Mouse (Mus musculus) frontal cortex, postnatal 10 days (tissue): ENCODE measurements around the gene Sat2.
A peak's percentile ranks its signal among the peaks of the same experiment; 100 is the strongest.
"Not testable (repeated sequence)": the region's sequence is repeated elsewhere in the genome, so short reads cannot be mapped to it uniquely, and the experiment has no call there.

Source experiments
- DNase-seq, 2 experiments: peaks; one replicate each; pipeline ENCODE4 v3.0.0; 2022; ENCODE audit warnings: low spot score in 2 of 2, mixed read lengths in 1 of 2

Gene Sat2

DNA sequence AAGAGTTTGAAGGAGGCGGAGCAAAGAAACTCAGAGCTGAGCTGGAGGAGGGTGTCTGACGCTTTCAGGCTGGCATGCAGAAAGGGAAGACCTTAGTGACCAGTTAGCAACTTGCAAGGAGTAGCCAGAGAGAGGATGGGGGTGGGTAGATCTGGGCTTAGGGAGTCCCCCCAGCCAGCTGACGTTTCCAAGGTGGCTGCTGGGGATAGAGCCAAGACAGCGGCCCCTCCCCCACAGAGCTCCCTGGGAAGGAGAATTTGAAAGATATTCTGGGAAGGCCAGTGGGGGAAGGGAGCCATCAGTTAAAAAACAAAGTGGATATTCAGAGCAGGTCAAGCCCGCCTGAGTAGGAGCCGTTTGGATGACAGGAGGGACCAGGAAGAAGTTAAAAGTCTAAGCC is 21.7 kb upstream of the Sat2 start:
- peak; percentile 76 to 79 for DNase-seq

DNA sequence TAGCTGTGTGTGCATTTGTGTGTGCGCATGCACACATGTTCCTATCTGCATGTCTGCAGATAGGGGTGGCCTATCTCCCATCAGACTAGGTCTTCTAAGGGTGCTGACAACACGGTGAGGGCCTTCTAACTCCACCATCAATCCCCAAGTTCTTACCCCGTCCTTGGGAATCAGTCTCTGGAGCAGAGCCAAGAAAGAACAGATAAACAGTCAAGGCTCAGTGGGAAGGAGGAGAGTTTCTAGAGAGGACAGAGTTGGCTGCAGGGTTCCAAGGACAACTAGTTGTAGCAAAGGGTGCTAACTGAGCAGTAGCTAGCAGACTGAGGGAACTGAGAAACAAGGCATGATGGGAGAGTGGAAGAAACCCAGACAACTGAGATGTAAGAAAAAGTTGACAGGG is 20.1 kb upstream of the Sat2 start:
- DNase-seq: no peak

DNA sequence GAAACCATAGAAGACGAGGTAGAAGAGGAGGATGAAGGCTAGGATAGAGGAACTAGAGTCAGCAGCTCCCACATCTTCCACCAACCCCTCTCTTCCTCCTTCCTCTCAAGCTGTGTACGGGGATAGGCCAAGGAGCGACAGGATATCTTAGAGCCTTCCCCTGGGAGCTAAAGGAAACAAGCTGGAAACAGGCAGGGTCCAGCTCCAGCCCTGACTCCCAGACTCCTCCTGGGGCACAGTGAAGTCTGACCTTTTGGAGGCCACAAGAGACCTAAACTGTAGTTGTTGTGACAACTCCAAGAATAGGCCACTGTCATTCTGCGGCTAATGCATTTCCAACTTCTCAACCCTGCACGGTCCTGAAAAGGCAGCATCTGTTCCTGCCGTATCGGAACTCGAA is 18.3 kb upstream of the Sat2 start:
- no peak for DNase-seq

DNA sequence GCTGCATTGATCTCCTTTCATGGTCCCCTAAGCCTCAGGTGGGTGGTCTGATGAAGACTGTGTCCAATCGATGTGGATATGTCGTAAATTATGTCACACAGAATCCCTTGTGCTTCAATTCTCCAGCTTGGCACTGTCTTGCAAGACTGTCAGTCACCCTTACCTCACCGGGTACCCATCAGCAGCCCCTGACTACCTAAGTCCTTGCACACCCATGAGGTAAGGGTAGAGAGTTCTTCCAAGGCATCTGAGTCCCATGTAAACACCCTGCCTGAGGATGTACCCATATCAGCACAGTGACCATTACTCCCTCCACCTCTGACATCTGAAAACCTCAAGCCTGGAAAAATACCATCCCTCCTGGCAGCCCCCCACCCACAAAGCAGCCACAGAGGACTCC is 17.5 kb upstream of the Sat2 start:
- DNase-seq: no peak

DNA sequence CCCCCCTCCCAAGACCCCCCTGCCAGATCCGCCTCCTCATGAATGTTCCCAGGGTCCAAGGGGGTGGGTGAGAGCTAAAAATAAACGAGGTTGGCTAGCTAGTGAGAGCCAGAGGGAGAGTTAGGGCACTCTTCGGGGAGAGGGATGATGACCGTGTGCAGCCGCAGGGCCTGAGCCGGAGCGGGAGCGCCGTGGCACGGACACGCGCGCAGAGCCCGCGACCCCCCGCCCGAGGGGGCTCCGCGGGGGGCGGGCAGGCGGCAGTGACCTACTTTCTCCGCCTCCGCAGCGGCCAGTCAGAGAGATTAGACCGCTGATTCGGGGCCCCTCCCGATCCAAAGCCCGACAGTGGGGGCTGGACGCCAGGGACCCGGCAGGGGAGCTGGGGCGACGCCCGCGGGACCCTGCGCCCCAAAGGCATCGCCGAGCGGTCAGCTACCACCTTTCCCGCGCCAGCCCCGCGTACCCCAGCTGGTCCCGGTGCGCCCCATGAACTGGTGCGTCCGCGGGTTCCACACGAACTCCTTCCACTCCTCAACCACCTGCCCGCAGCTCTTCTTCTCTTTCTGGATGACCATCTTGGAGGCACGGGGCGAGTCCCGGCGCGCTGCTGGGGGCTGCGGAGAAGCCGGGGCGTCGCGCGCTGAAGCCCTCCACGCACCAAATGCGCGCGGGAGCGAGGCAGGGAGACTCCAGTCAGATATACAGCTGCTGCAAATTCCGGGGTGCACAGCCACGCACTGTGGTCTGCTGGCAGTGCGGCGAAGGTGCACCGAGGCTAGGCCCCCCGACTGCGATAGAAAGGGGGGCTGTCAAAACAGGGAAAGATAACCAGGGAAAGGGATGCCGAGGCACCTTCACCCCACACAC is 16.8 kb upstream of the Sat2 start:
- peak in 1 of 2 experiments; percentile 51 for DNase-seq

DNA sequence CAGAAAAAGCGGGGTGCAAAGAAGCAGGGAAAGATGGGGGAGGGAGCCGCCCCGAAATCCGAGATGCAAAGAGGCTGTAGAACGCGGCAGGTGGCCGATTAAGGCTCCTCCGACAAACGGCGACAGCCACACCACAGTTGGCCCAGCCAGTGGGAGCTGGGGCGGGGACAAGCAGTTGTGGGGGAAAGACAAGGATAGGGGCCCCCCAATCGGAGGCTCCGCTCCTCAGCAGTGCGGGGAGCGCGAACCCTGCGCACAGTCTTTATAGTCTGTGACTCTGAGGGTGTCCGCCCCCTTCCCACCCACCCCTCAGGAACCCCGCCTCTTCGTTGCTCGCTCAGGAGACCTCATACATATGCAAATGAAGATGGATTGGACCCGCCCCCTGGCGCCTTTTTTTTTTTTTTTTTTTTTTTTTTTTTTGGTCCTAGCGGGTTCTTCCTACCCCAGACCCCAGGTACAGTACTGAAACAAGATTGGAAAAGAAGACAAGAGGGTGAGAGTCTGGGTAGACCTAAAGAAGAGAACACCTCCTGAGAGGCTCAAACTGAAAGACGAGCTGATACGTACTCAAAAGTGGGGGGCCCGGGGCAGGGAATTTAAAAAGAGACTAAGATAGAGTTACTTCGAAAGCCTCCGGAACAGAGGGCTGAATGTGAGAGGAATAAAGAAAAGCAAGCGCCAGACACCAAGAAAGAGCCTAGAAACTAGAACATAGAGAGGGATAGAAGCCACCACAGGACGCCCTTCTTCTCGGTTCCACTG is 15.9 kb upstream of the Sat2 start, which contains the start of gene Atp1b2:
Atp1b2 (minus strand) TSS at position 217 of the 765 bp plus-strand sequence.
- DNase-seq: peak; percentile 76 to 83

DNA sequence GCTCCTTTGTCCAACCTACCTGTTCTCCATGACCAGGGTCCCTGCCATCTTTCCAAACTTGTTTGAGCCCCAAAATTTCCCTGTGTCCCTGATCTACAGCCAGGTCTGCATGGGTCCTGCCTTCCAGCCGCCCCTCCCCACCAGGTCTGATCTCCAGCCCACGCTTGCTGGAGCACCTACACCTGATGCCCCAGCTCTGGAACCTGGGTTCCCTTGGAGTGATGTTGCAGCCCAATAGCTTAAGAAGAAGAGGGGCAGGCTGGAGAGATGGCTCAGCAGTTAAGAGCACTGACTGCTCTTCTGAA is 15.4 kb upstream of the Sat2 start:
- DNase-seq: no peak

DNA sequence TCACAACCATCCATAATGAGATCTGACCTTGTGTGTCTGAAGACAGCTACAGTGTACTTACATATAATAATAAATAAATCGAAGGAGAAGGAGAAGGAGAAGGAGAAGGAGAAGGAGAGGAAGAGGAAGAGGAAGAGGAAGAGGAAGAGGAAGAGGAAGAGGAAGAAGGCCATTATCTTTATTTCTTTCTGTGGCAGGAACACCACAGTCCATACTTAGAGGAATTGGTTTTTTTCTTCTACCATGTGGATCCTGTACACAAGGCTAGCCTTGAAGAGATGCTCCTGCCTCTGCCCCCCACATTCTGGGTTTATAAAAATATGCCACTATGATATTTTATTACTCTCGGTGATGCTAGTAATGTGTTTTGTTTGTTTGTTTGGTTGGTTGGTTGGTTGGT is 15.0 kb upstream of the Sat2 start:
- DNase-seq: no peak

DNA sequence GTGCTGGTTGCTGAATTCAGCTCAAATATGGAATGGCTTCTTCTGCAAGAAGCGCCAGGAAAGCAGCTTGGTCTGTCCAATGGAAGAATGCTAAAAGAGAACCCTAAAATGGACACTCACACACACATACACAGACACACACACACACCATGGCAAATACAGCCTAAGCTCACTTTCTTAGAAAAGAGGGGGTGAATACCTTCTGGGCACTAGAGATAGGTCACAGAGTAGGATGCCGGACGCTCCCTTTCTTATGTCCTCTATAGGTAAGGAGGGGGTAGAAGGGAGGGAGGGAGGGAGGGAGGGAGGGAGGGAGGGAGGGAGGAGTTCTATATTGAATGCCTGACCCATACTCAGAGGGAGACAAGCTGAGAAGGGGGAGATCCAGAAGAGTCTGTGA is 13.3 kb upstream of the Sat2 start:
- DNase-seq: no peak

DNA sequence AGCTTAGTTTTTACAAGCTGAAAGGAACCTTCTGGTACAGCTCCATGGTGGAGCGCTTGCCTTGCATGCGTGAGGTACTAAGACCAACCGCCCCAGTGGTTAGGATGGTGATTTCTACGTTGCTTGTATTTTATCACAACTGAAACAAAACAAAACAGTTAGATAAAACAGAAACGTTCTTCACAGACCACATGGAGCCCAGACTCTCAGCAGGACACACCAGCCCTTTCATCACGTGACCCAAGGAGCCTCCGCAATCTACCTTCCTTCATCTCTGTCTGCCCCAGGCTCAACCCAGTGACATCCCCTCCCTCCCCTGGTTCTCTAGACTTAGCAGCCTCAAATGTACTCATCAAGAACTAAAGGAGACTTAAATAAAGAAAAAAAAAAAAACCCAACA is 12.4 kb upstream of the Sat2 start:
- no peak for DNase-seq

DNA sequence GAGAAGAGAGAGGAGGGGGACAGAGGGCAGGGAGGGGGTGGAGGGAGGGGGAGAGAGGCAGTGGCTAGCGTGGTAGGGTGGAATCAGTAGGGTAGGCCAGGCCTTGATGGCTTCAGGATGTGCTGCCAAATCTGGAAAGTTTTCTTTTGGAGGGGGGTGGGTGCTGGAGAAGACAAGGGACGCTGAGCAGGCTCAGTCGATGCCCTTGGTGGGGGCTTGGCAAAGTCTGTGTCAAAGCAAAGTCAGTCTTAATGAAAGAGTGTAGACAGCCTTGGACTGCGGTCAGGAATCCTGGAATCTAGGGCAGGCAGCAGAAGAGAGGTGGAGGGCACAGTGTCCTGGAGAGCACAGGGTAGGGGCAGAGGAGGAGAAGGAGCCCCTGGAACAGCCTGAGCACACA is 10.9 kb upstream of the Sat2 start:
- peak in 1 of 2 experiments; percentile 48 for DNase-seq

DNA sequence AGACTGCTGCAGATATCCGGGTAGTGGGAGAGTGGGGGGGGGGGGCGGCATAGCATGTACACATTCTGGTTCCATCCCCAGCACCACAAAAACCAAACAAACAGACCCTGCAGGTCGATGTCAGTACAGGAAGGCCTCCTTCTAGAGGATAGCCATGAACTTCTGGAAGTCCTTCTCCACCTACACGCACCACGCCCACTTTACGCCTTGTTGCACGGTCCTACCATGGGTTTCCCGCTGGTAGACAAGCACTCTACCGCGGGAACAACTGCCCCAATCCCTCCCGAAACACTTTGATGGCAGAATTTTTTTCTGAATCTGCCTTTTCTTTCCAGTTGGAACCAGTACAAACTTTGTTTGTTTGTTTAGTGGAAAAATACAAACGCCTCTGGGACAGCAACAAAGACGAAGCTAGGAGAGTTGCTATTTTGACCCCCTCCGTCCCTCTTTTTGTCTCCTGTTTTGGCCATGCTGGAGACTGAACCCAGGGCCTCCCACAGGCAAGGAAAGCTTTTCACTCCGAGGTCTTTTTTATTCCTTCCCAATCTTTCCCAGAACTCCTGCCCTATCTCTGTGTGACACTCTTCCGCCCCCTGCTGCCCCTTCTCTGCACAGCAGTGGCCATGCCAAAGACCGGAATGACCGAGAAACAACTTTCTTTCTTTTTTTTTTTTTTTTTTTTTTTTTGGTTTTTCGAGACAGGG is 8.1 kb upstream of the Sat2 start:
- DNase-seq: peak; percentile 61 to 79

DNA sequence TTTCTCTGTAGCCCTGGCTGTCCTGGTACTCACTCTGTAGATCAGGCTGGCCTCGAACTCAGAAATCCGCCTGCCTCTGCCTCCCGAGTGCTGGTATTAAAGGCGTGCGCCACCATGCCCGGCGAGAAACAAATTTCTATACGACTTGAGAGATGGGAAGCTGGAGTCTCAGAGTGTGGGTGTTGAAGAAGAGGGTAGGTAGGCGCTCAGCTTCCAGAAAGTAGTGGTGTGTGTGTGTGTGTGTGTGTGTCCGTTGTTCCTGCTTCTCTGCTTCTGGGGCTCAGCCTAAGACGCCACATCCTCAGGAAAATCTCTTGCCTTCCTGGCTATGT is 7.6 kb upstream of the Sat2 start:
- not testable (repeated sequence) for DNase-seq

DNA sequence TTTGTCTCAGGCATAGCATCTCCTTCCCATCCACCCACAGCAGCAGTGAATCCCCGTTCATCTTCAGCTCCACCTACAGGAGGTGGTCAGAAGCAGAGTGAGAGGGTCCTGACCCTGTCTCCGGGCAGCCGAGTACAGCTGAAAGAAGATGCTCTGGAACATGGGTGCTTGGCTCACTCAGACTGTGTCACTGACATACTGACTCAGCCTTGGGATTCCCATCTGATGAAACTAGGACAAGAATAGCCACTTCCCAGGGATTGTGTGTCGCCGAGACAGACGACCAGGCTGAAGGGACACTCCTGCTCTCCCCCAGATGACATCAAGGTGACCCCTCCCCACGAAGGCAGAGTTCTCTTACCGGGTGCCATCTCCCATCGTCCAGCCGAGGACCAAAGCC is 5.0 kb upstream of the Sat2 start:
- no peak for DNase-seq

DNA sequence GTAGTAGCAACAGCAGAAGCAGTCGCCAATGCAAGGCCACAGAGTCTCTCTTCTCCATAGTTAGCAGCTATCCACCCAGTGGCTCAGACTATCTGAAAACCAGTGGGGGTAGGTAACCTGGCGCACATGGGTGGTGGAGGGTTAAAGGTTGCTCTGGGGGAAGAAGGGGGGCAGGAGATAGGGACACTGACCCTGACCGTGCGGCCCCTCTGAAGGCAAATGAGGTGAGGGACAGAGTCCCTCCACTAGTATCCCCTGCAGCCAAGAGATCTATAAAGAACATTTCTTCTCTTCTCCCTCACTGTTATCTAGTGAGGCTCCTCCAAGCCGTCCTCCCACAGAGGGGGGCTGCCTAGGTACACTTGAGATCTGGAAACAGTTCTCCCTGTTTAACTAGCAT is 4.0 kb upstream of the Sat2 start, which contains the start of gene Shbg:
Shbg (minus strand) TSS at position 101 of the 400 bp plus-strand sequence.
- no peak for DNase-seq

DNA sequence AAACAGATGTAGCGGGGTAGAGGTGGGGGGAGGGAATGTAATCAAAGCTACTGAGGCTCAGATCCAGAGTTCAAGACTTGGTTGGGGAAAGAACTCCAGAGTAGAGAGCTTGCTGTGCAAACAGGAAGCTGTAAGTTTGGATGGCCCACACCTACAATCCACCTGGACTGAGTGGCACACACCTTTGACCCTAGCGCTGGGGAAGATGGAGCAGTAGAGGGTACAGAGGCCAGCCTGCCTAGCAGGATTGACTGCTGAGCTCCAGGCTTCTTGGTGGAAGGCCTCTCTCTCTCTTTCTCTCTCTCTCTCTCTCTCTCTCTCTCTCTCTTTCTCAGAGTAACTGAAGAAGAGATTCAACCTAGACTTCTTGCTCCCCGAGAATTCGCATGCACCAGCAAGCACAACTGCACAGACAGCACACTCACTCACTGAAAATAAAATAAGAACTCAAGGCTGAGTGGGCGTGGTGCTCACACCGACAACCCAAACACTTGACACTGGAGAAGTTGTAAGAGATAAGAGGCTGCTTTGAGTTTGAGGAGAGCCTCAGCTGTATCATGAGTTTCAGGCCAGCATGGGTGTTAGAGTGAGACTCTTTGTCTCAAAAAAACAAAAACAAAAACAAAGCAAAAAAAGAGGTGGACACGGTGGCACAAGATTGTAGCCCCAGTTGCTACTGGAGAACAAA is 1.3 kb upstream of the Sat2 start:
- no peak for DNase-seq

DNA sequence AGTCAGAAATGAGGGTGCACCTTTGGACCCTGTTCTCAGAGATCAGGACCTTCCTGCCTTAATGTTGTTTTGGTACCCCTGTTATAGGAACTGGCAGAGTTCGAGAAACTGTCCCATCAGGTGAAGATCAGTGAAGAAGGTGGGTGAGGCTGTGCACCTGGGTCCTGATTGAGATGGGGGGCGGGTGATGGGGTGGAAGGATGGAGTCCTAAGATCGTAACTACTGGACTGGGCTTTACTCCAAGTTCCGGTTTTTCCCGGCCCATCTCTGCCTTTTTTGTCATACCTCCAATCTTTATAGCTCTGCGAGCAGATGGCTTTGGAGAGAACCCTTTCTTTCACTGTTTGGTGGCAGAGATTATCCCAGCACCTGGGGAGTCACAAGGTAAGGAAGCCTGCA is 582 bp downstream of the Sat2 start:
- no peak for DNase-seq

DNA sequence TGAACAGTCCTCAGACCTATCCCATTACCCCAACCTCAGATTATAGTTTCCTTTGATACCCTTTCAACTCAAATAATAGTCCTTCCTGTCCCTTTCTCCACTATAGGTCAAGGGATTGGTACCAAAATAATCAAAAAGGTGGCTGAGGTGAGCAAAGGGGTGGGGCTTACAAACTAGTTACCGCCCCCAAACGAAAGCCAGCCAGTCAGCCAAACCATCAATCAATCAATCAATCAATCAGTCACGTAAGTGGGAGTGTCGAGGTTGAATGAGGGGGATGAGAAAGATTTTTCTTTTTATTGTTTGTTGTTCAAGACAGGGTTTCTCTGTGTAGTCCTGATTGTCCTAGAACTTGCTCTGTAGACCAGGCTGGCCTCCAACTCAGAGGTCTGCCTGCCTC is 1.2 kb downstream of the Sat2 start:
- DNase-seq: no peak

DNA sequence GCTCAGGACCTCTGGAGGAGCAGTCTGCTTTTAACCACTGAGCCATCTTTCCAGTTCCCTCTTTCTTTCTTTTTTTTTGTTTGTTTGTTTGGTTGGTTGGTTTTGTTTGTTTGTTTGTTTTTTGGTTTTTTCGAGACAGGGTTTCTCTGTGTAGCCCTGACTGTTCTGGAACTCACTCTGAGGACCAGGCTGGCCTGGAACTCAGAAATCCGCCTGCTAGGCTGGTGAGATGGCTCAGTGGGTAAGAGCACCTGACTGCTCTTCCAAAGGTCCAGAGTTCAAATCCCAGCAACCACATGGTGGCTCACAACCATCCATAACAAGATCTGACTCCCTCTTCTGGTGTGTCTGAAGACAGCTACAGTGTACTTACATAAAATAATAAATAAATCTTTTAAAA is 2.5 kb downstream of the Sat2 start:
- not testable (repeated sequence) for DNase-seq

DNA sequence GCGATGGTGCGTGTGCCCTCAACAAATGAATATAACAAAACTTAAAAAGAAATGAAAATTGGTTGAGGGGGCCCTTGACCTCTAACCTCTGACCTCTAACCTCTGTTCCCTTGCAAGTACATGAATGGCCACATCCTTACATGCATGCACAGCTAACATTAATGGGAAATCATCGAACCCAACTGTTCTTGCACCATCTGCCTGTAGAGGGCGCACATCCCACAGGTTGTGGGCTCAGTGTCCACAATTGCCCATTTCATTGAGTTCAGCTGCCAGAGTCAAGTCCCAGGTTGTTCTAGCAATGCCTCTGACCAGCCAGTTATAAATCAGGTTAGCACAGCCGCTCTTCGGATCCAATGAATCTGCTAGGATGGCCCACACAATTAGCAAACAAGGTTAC is 6.5 kb downstream of the Sat2 start:
- DNase-seq: peak in 1 of 2 experiments; percentile 62

DNA sequence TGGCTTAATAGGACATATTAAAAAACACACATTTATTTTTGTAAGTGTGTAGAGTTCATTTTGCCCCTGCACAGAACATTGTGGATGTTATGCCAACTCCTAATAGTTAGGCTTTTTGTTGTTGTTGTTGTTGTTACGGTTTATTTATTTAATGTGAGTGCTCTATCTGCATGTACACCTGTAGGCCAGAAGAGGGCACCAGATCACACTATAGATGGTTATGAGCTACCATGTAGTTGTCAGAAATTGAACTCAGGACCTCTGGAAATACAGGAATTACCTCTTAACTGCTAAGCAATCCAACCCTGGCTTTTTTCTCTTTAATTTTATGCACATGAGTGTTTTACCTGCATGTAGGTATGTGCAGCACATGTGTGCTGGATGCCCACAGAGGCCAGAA is 8.0 kb downstream of the Sat2 start:
- DNase-seq: no peak
